In the genomic region with DNA sequence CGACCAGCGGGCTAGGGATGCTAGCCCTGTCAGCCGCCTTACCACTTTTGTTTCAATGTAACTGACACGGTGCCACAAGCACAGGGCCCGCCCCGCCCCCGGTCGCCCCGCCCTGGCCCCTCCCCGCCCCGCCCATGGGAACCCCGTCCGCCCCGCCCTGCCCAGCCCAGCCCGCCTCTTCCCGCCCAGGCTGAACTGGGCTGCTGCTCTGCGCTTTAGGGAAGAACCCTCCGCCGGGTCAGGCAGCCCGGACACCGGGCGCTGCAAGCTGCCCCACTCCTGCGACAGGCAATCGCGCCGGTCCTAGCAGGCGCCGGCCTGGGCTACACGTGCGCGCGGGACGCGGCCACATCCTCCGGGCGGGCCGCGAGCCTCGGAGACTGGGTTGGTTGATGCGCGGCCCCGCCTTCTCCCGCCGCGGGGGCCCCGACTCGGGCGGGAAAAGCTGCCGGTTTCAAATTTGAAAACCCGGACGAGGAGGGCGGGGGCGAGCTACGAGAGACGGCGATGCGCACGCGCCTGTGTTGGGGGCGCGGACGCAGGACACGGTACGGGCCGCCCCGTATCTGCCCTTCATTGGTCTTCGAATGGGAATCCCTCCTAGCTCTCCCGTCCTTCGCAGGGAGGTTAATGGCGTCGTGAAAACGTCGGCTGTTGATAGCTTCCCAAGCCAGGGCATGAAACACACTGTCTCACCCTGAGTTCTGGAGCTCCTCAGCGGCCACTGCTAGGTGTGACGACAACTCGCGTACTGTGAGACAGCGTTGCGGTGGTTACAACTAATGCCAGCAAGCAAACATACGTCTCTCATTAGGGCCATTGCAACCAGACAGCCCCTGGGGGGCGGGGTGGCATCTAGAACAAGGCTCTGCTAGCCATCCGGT, we compare ENCODE assay signal across 8 mouse cellular contexts. TPM values are rescaled to one million over a fixed set of nuclear protein-coding genes. Genes with fewer than 3 reads are reported as not detected.
A peak's percentile ranks its signal among the peaks of the same experiment; 100 is the strongest.
DNase-seq lines count a peak whose midpoint lies in the region; ATAC-seq and TF ChIP-seq lines count a peak whose summit lies in the region.

A gene (minus strand): TSS at position 141 of the 884 bp plus-strand sequence.

- TF ChIP-seq CTCF in small intestine, adult 2 months (IDR thresholded peaks at IDR 0.05; ENCODE audit: extremely low read depth, insufficient read length, insufficient replicate concordance, low read depth, low read length): no peak

- peak within 1 kb of the TSS; percentile 83 for H3K4me3 ChIP-seq in intestine, embryonic 15.5 days (replicated peaks)
- H3K4me3 ChIP-seq in limb, embryonic 11.5 days (ENCODE audit: low read depth, low read length): peak within 1 kb of the TSS; percentile 69
- peak within 1 kb of the TSS; percentile 60 for H3K4me3 ChIP-seq in midbrain, embryonic 13.5 days (replicated peaks)
- peak within 1 kb of the TSS; percentile 95 for H3K4me3 ChIP-seq in small intestine, adult 2 months (ENCODE audit: low read depth, low read length)

- H3K27ac ChIP-seq in intestine, embryonic 15.5 days: peak within 1 kb of the TSS; percentile 93
- peak within 1 kb of the TSS; percentile 92 for H3K27ac ChIP-seq in limb, embryonic 11.5 days (replicated peaks; ENCODE audit: low read depth, low read length)
- H3K27ac ChIP-seq in midbrain, embryonic 13.5 days: peak within 1 kb of the TSS; percentile 77
- H3K27ac ChIP-seq in small intestine, adult 2 months (ENCODE audit: insufficient read depth, low read depth, low read length): no peak within 1 kb of the TSS

- DNase-seq in layer of hippocampus, adult 11-12 months (ENCODE audit: low spot score): peak; percentile 72
- no peak for DNase-seq in layer of hippocampus, adult 9-10 months (ENCODE audit: low spot score)
- DNase-seq in embryo, embryonic 10.5 days (ENCODE audit: low spot score): peak; percentile 93
- peak; percentile 59 to 84 for DNase-seq in gastrocnemius, postnatal 36 days
- DNase-seq in limb, embryonic 11.5 days (ENCODE audit: low spot score): peak; percentile 92

- peak within 1 kb of the TSS; percentile 72 for H3K9ac ChIP-seq in intestine, embryonic 15.5 days
- H3K9ac ChIP-seq in limb, embryonic 11.5 days (ENCODE audit: low read length): peak within 1 kb of the TSS; percentile 79
- peak within 1 kb of the TSS; percentile 76 for H3K9ac ChIP-seq in midbrain, embryonic 13.5 days (replicated peaks)

- no peaks in the 10 kb centered on the region for H3K9me3 ChIP-seq in intestine, embryonic 15.5 days
- no peaks in the 10 kb centered on the region for H3K9me3 ChIP-seq in limb, embryonic 11.5 days (ENCODE audit: control insufficient read depth, low read length)
- H3K9me3 ChIP-seq in midbrain, embryonic 13.5 days: no peaks in the 10 kb centered on the region

- TF ChIP-seq POLR2A in small intestine, adult 2 months (IDR thresholded peaks at IDR 0.05; ENCODE audit: low read depth, low read length): no peak

- ATAC-seq in intestine, embryonic 15.5 days: peak; percentile 94
- peak; percentile 81 for ATAC-seq in limb, embryonic 11.5 days (ENCODE audit: insufficient number of reproducible peaks, low FRiP score, low TSS enrichment, low read depth)
- ATAC-seq in midbrain, embryonic 13.5 days: peak; percentile 85

- peaks cover 35% of the 10 kb centered on the region for H3K4me1 ChIP-seq in intestine, embryonic 15.5 days (replicated peaks)
- H3K4me1 ChIP-seq in limb, embryonic 11.5 days (ENCODE audit: control insufficient read depth, insufficient read depth, low read length): peaks cover 16% of the 10 kb centered on the region
- H3K4me1 ChIP-seq in midbrain, embryonic 13.5 days (replicated peaks): peaks cover 37% of the 10 kb centered on the region
- H3K4me1 ChIP-seq in small intestine, adult 2 months (ENCODE audit: control insufficient read depth, insufficient read depth, insufficient read length, low read length): peaks cover 9% of the 10 kb centered on the region

- intact Hi-C loops in gastrocnemius, postnatal 36 days (cut with DNase I): no loop called here

- peaks cover 10% of the 10 kb centered on the region for H3K36me3 ChIP-seq in intestine, embryonic 15.5 days
- peaks cover 13% of the 10 kb centered on the region for H3K36me3 ChIP-seq in limb, embryonic 11.5 days (ENCODE audit: control insufficient read depth, insufficient read depth, low read length)
- H3K36me3 ChIP-seq in midbrain, embryonic 13.5 days: peaks cover 13% of the 10 kb centered on the region
- H3K36me3 ChIP-seq in small intestine, adult 2 months (ENCODE audit: control insufficient read depth, insufficient read depth, low read length): peaks cover 12% of the 10 kb centered on the region

- H3K27me3 ChIP-seq in intestine, embryonic 15.5 days (replicated peaks): no peaks in the 10 kb centered on the region
- H3K27me3 ChIP-seq in limb, embryonic 11.5 days (ENCODE audit: control insufficient read depth, insufficient read depth, low read length): no peaks in the 10 kb centered on the region
- no peaks in the 10 kb centered on the region for H3K27me3 ChIP-seq in midbrain, embryonic 13.5 days
- no peaks in the 10 kb centered on the region for H3K27me3 ChIP-seq in small intestine, adult 2 months (ENCODE audit: control insufficient read depth, insufficient read depth, low read length)

- peak within 1 kb of the TSS; percentile 89 for H3K4me2 ChIP-seq in intestine, embryonic 15.5 days (replicated peaks)
- H3K4me2 ChIP-seq in limb, embryonic 11.5 days (ENCODE audit: low read depth, severe bottlenecking): peak within 1 kb of the TSS; percentile 94
- peak within 1 kb of the TSS; percentile 88 for H3K4me2 ChIP-seq in midbrain, embryonic 13.5 days (replicated peaks)

- WGBS in intestine, embryonic 15.5 days: under 1% methylated on average over 81 of the region's 82 CpGs
- WGBS in limb, embryonic 11.5 days: under 1% methylated on average over 78 of the region's 82 CpGs
- under 1% methylated on average over 78 of the region's 82 CpGs for WGBS in midbrain, embryonic 13.5 days
- under 1% methylated on average over 82 of the region's 82 CpGs for WGBS in small intestine, adult 2 months

RNA-seq across cellular contexts. Expression of the gene that starts here (rescaled TPM):
- under 1 TPM; 0.38 to 0.54 TPM for total RNA-seq in gastrocnemius, postnatal 36 days (2021)
- polyA plus RNA-seq in intestine, embryonic 15.5 days (2015; fragmentation: Nextera tagmentation; extraction: Ambion mirVana): 22.3 and 26.0 TPM in 2 replicates
- 23.7 and 28.9 TPM in 2 replicates for polyA plus RNA-seq in limb, embryonic 11.5 days (2014; fragmentation: Nextera tagmentation; extraction: Ambion mirVana)
- polyA plus RNA-seq in midbrain, embryonic 13.5 days (2015; fragmentation: Nextera tagmentation; extraction: Ambion mirVana): 18.4 and 19.9 TPM in 2 replicates
- polyA plus RNA-seq in small intestine, adult 2 months (2012; rRNA removed): 5.1 and 8.5 TPM in 2 replicates

Comparison
In these comparisons a context has a peak if more than half of its experiments do, and no peak if none do; other contexts are left out.
1. Peak in DNase-seq in gastrocnemius, postnatal 36 days; RNA of the gene not detected or under 1 TPM.